Comparison of ENCODE assay signal across 9 mouse cellular contexts in genomic region chr9:64120584-64121277, GRCm38 (mm10). TPM values are rescaled to one million over a fixed set of nuclear protein-coding genes. Genes with fewer than 3 reads are reported as not detected.
A peak's percentile ranks its signal among the peaks of the same experiment; 100 is the strongest.
DNase-seq lines count a peak whose midpoint lies in the region; ATAC-seq and TF ChIP-seq lines count a peak whose summit lies in the region.
"Had no signal": no experiment of that assay in that cellular context is flagged by ENCODE, and none has a peak within 500 bp of the region (broad histone marks: within the 10 kb centered on the region; RNA-seq: fewer than 3 reads in every experiment).

No protein-coding gene starts in this region.

- in situ Hi-C loops in CH12.LX (cut with MboI; ENCODE audit: low pct_ligation_motif_present, low pct_unique_long_range_greater_than_20kb, low sequenced_read_pairs), result no loop called here

- H3K27me3 ChIP-seq in forebrain, embryonic 11.5 days (ENCODE audit: control insufficient read depth, insufficient read depth, low read length), result no peaks in the 10 kb centered on the region
- no peaks in the 10 kb centered on the region for H3K27me3 ChIP-seq in forebrain, embryonic 15.5 days
- no peaks in the 10 kb centered on the region for H3K27me3 ChIP-seq in CH12.LX (replicated peaks)
- no peaks in the 10 kb centered on the region for H3K27me3 ChIP-seq in embryonic facial prominence, embryonic 11.5 days (ENCODE audit: control insufficient read depth, insufficient read depth, low read length)
- no peaks in the 10 kb centered on the region for H3K27me3 ChIP-seq in liver, embryonic 14.5 days (ENCODE audit: control insufficient read depth, insufficient read depth, low read length)
- H3K27me3 ChIP-seq in midbrain, embryonic 15.5 days (replicated peaks), result no peaks in the 10 kb centered on the region
- no peaks in the 10 kb centered on the region for H3K27me3 ChIP-seq in midbrain, postnatal 0 days (ENCODE audit: insufficient read depth, low read length)
- H3K27me3 ChIP-seq: limb, embryonic 12.5 days had no signal

- H3K36me3 ChIP-seq in forebrain, embryonic 11.5 days (ENCODE audit: control insufficient read depth, insufficient read depth, low read length), result no peaks in the 10 kb centered on the region
- no peaks in the 10 kb centered on the region for H3K36me3 ChIP-seq in forebrain, embryonic 15.5 days
- H3K36me3 ChIP-seq in CH12.LX (replicated peaks in 1 of 2; ENCODE audit: control insufficient read depth in 1 of 2, insufficient read depth in 1 of 2, low read length in 1 of 2), result no peaks in the 10 kb centered on the region
- no peaks in the 10 kb centered on the region for H3K36me3 ChIP-seq in embryonic facial prominence, embryonic 11.5 days (replicated peaks; ENCODE audit: control insufficient read depth, insufficient read depth, low read depth, low read length)
- no peaks in the 10 kb centered on the region for H3K36me3 ChIP-seq in liver, embryonic 14.5 days (replicated peaks; ENCODE audit: control insufficient read depth, insufficient read depth, low read depth)
- no peaks in the 10 kb centered on the region for H3K36me3 ChIP-seq in midbrain, embryonic 15.5 days (replicated peaks)
- no peaks in the 10 kb centered on the region for H3K36me3 ChIP-seq in midbrain, postnatal 0 days (ENCODE audit: insufficient read depth, low read length)
- H3K36me3 ChIP-seq: limb, embryonic 12.5 days had no signal

- no peak overlapping the region for H3K27ac ChIP-seq in forebrain, embryonic 11.5 days (ENCODE audit: low read depth, low read length)
- H3K27ac ChIP-seq in forebrain, embryonic 15.5 days (replicated peaks), result no peak overlapping the region
- H3K27ac ChIP-seq in CH12.LX (ENCODE audit: insufficient read depth, low read depth), result no peak overlapping the region
- no peak overlapping the region for H3K27ac ChIP-seq in embryonic facial prominence, embryonic 11.5 days (replicated peaks; ENCODE audit: low read depth, low read length)
- H3K27ac ChIP-seq in liver, embryonic 14.5 days, result no peak overlapping the region
- no peak overlapping the region for H3K27ac ChIP-seq in midbrain, embryonic 15.5 days
- no peak overlapping the region for H3K27ac ChIP-seq in midbrain, postnatal 0 days (ENCODE audit: low read depth, low read length)
- H3K27ac ChIP-seq: limb, embryonic 12.5 days had no signal

- no peak for TF ChIP-seq EP300 in CH12.LX (IDR thresholded peaks at IDR 0.05; ENCODE audit: low read length)
- no peak for TF ChIP-seq EP300 in liver, embryonic 14.5 days (IDR thresholded peaks at IDR 0.05; ENCODE audit: low read depth)

- H3K9ac ChIP-seq in forebrain, embryonic 11.5 days (ENCODE audit: low read length), result no peak overlapping the region
- no peak overlapping the region for H3K9ac ChIP-seq in forebrain, embryonic 15.5 days (replicated peaks)
- no peak overlapping the region for H3K9ac ChIP-seq in CH12.LX (ENCODE audit: insufficient read depth, low read depth)
- H3K9ac ChIP-seq in embryonic facial prominence, embryonic 11.5 days (replicated peaks; ENCODE audit: low read length), result no peak overlapping the region
- H3K9ac ChIP-seq in liver, embryonic 14.5 days (replicated peaks), result no peak overlapping the region
- no peak overlapping the region for H3K9ac ChIP-seq in midbrain, embryonic 15.5 days
- H3K9ac ChIP-seq in midbrain, postnatal 0 days (replicated peaks; ENCODE audit: low read length, poor library complexity, severe bottlenecking), result no peak overlapping the region
- H3K9ac ChIP-seq: limb, embryonic 12.5 days had no signal

- ATAC-seq in forebrain, embryonic 11.5 days (replicated peaks; ENCODE audit: low FRiP score), result no peak
- ATAC-seq in forebrain, embryonic 15.5 days (replicated peaks), result no peak
- ATAC-seq in embryonic facial prominence, embryonic 11.5 days (replicated peaks; ENCODE audit: insufficient number of reproducible peaks, low FRiP score, low TSS enrichment, low read depth), result no peak
- ATAC-seq in liver, embryonic 14.5 days (ENCODE audit: insufficient read depth), result peak; percentile 31; the same call in 1 of the 2 replicates
- no peak for ATAC-seq in midbrain, embryonic 15.5 days (replicated peaks)
- ATAC-seq in midbrain, postnatal 0 days (ENCODE audit: low FRiP score), result no peak

- no peaks in the 10 kb centered on the region for H3K4me1 ChIP-seq in forebrain, embryonic 11.5 days (replicated peaks; ENCODE audit: control insufficient read depth, insufficient read depth, low read length)
- no peaks in the 10 kb centered on the region for H3K4me1 ChIP-seq in forebrain, embryonic 15.5 days
- 0 out of 4 replicates have a peak, but pooled peaks cover 0 to 3% of the 10 kb centered on the region in 2 experiments for H3K4me1 ChIP-seq in CH12.LX (ENCODE audit: control insufficient read depth in 1 of 2, insufficient read depth in 2 of 2)
- H3K4me1 ChIP-seq in embryonic facial prominence, embryonic 11.5 days (ENCODE audit: control insufficient read depth, insufficient read depth, low read length), result no peaks in the 10 kb centered on the region
- H3K4me1 ChIP-seq in liver, embryonic 14.5 days (replicated peaks; ENCODE audit: control insufficient read depth in 2 of 2, insufficient read depth in 2 of 2, low read length in 1 of 2), result no peaks in the 10 kb centered on the region; a peak in 3 of 4 replicates
- no peaks in the 10 kb centered on the region for H3K4me1 ChIP-seq in midbrain, embryonic 15.5 days
- no peaks in the 10 kb centered on the region for H3K4me1 ChIP-seq in midbrain, postnatal 0 days (ENCODE audit: insufficient read depth, low read length)

- H3K79me2 ChIP-seq in CH12.LX (replicated peaks; ENCODE audit: control insufficient read depth, extremely low read depth, insufficient read depth, poor library complexity, severe bottlenecking), result no peaks in the 10 kb centered on the region

- dilution Hi-C loops in CH12.LX (cut with MboI; ENCODE audit: extremely low pct_ligation_motif_present, extremely low pct_unique_long_range_greater_than_20kb, low sequenced_read_pairs), result no loop called here

- H3K4me2 ChIP-seq in forebrain, embryonic 11.5 days (ENCODE audit: low read depth, low read length, severe bottlenecking), result 0 out of 2 replicates have a peak overlapping the region, but pooled peaks have one; percentile 11
- no peak overlapping the region for H3K4me2 ChIP-seq in forebrain, embryonic 15.5 days (replicated peaks)
- H3K4me2 ChIP-seq in CH12.LX (ENCODE audit: insufficient read depth, low read depth, poor library complexity, severe bottlenecking), result peak overlapping the region; percentile 34
- no peak overlapping the region for H3K4me2 ChIP-seq in embryonic facial prominence, embryonic 11.5 days (ENCODE audit: low read depth, low read length)
- peak overlapping the region; percentile 43 for H3K4me2 ChIP-seq in liver, embryonic 14.5 days (ENCODE audit: low read depth)
- no peak overlapping the region for H3K4me2 ChIP-seq in midbrain, embryonic 15.5 days
- H3K4me2 ChIP-seq in midbrain, postnatal 0 days (ENCODE audit: low read depth, low read length, poor library complexity, severe bottlenecking), result no peak overlapping the region
- H3K4me2 ChIP-seq: limb, embryonic 12.5 days had no signal

- no peak for TF ChIP-seq POLR2A in CH12.LX (IDR thresholded peaks at IDR 0.05; ENCODE audit: low read depth, low read length)

- no peak for DNase-seq in forebrain, embryonic 11.5 days (ENCODE audit: low spot score)
- peak; percentile 46 for DNase-seq in CH12.LX (ENCODE audit: extremely low read depth)
- peak; percentile 9 for DNase-seq in embryonic facial prominence, embryonic 11.5 days (ENCODE audit: low spot score)
- DNase-seq in liver, embryonic 14.5 days (ENCODE audit: low read depth in 3 of 3, low spot score in 3 of 3), result peak; percentile 27 to 42 (median 39)
- no peak for DNase-seq in cerebellum, adult 8-10 months
- no peak for DNase-seq in midbrain, postnatal 0 days (ENCODE audit: low spot score)

- no peak overlapping the region for H3K4me3 ChIP-seq in forebrain, embryonic 11.5 days (ENCODE audit: low read depth, low read length)
- H3K4me3 ChIP-seq in forebrain, embryonic 15.5 days, result no peak overlapping the region
- H3K4me3 ChIP-seq in CH12.LX (replicated peaks in 1 of 3; ENCODE audit: low read depth in 2 of 3, low read length in 2 of 3, poor library complexity in 1 of 3), result peak overlapping the region in 2 of 3 experiments; percentile 18 to 39
- H3K4me3 ChIP-seq in embryonic facial prominence, embryonic 11.5 days (ENCODE audit: low read depth, low read length), result no peak overlapping the region
- peak overlapping the region; percentile 3 to 32; a peak in 1 of 4 replicates for H3K4me3 ChIP-seq in liver, embryonic 14.5 days (ENCODE audit: insufficient read depth in 1 of 2, low read depth in 2 of 2, low read length in 2 of 2)
- H3K4me3 ChIP-seq in midbrain, embryonic 15.5 days, result no peak overlapping the region
- H3K4me3 ChIP-seq in midbrain, postnatal 0 days (ENCODE audit: low read depth, low read length), result no peak overlapping the region
- H3K4me3 ChIP-seq: limb, embryonic 12.5 days had no signal

- 42% methylated on average over 11 of the region's 11 CpGs for WGBS in forebrain, embryonic 11.5 days
- WGBS in forebrain, embryonic 15.5 days, result 46% methylated on average over 11 of the region's 11 CpGs
- WGBS in embryonic facial prominence, embryonic 11.5 days, result 40% methylated on average over 11 of the region's 11 CpGs
- WGBS in liver, embryonic 14.5 days (ENCODE audit: insufficient replicate concordance), result 34% methylated on average over 11 of the region's 11 CpGs
- 44% methylated on average over 11 of the region's 11 CpGs for WGBS in midbrain, embryonic 15.5 days
- WGBS in midbrain, postnatal 0 days, result 45% methylated on average over 11 of the region's 11 CpGs

- TF ChIP-seq CTCF in CH12.LX (conservative IDR thresholded peaks at IDR 0.05 in 1 of 2, IDR thresholded peaks at IDR 0.05 in 1 of 2; ENCODE audit: low read depth in 2 of 2, low read length in 2 of 2), result no peak
- no peak for TF ChIP-seq CTCF in liver, embryonic 14.5 days (IDR thresholded peaks at IDR 0.05; ENCODE audit: low read depth)
- TF ChIP-seq CTCF in midbrain, postnatal 0 days (IDR thresholded peaks at IDR 0.05), result no peak

- no peak for TF ChIP-seq RAD21 in CH12.LX (IDR thresholded peaks at IDR 0.05; ENCODE audit: low read depth, low read length)

- no peaks in the 10 kb centered on the region for H3K9me3 ChIP-seq in forebrain, embryonic 11.5 days (ENCODE audit: control insufficient read depth, low read length)
- H3K9me3 ChIP-seq in forebrain, embryonic 15.5 days, result no peaks in the 10 kb centered on the region
- H3K9me3 ChIP-seq in CH12.LX (replicated peaks; ENCODE audit: low read length), result no peaks in the 10 kb centered on the region
- no peaks in the 10 kb centered on the region for H3K9me3 ChIP-seq in embryonic facial prominence, embryonic 11.5 days (replicated peaks; ENCODE audit: control insufficient read depth, low read length)
- no peaks in the 10 kb centered on the region for H3K9me3 ChIP-seq in liver, embryonic 14.5 days (ENCODE audit: control insufficient read depth, low read length)
- no peaks in the 10 kb centered on the region for H3K9me3 ChIP-seq in midbrain, embryonic 15.5 days
- H3K9me3 ChIP-seq in midbrain, postnatal 0 days (ENCODE audit: low read length), result no peaks in the 10 kb centered on the region
- H3K9me3 ChIP-seq: limb, embryonic 12.5 days had no signal

RNA-seq across cellular contexts. Expression of gene Lctl, which starts 3.8 kb away (rescaled TPM):
- polyA plus RNA-seq in forebrain, embryonic 11.5 days (2014; fragmentation: Nextera tagmentation; extraction: Ambion mirVana), result not detected in 2 replicates
- not detected in 2 replicates for polyA plus RNA-seq in forebrain, embryonic 15.5 days (2015; fragmentation: Nextera tagmentation; extraction: Ambion mirVana)
- total RNA-seq in CH12.LX (2012; rRNA removed) (0.38 and 0.55 TPM in 2 replicates), CH12.LX (2014; rRNA removed) (not detected in 2 replicates)
- 0.21 TPM in 1 of 2 replicates, not detected in the other for polyA plus RNA-seq in CH12.LX (2012; ENCODE audit: insufficient read length, low read depth)
- not detected in 2 replicates for polyA plus RNA-seq in embryonic facial prominence, embryonic 11.5 days (2014; fragmentation: Nextera tagmentation; extraction: Ambion mirVana)
- 0.02 TPM in 1 of 2 replicates, not detected in the other for polyA plus RNA-seq in liver, embryonic 14.5 days (2012; rRNA removed)
- polyA plus RNA-seq in liver, embryonic 14.5 days (2014; fragmentation: Nextera tagmentation; extraction: Ambion mirVana), result not detected in 2 replicates
- not detected in 2 replicates for polyA plus RNA-seq in midbrain, embryonic 15.5 days (2015; fragmentation: Nextera tagmentation; extraction: Ambion mirVana)
- not detected in 2 replicates for total RNA-seq in midbrain, postnatal 0 days (2014; rRNA removed)
- polyA plus RNA-seq in midbrain, postnatal 0 days (2015; fragmentation: Nextera tagmentation; extraction: Ambion mirVana), result not detected in 2 replicates
- polyA plus RNA-seq: limb, embryonic 12.5 days had no signal

RNA-seq across cellular contexts. Expression of gene Zwilch, which starts 52.2 kb away (rescaled TPM):
- 43.4 and 49.2 TPM in 2 replicates for polyA plus RNA-seq in forebrain, embryonic 11.5 days (2014; fragmentation: Nextera tagmentation; extraction: Ambion mirVana)
- 8.8 and 11.7 TPM in 2 replicates for polyA plus RNA-seq in forebrain, embryonic 15.5 days (2015; fragmentation: Nextera tagmentation; extraction: Ambion mirVana)
- total RNA-seq in CH12.LX (2012; rRNA removed) (49.3 and 59.6 TPM in 2 replicates), CH12.LX (2014; rRNA removed) (74.1 and 92.0 TPM in 2 replicates)
- 72.8 and 82.9 TPM in 2 replicates for polyA plus RNA-seq in CH12.LX (2012; ENCODE audit: insufficient read length, low read depth)
- 30.9 and 31.9 TPM in 2 replicates for polyA plus RNA-seq in embryonic facial prominence, embryonic 11.5 days (2014; fragmentation: Nextera tagmentation; extraction: Ambion mirVana)
- polyA plus RNA-seq in liver, embryonic 14.5 days (2012; rRNA removed), result 15.1 and 34.4 TPM in 2 replicates
- 11.8 and 14.6 TPM in 2 replicates for polyA plus RNA-seq in liver, embryonic 14.5 days (2014; fragmentation: Nextera tagmentation; extraction: Ambion mirVana)
- 4.9 and 5.2 TPM in 2 replicates for polyA plus RNA-seq in midbrain, embryonic 15.5 days (2015; fragmentation: Nextera tagmentation; extraction: Ambion mirVana)
- total RNA-seq in midbrain, postnatal 0 days (2014; rRNA removed), result 7.7 and 12.0 TPM in 2 replicates
- 2.0 and 2.5 TPM in 2 replicates for polyA plus RNA-seq in midbrain, postnatal 0 days (2015; fragmentation: Nextera tagmentation; extraction: Ambion mirVana)

RNA-seq across cellular contexts. Expression of gene Rpl4, which starts 52.4 kb away (rescaled TPM):
- 1,087 and 1,101 TPM in 2 replicates for polyA plus RNA-seq in forebrain, embryonic 11.5 days (2014; fragmentation: Nextera tagmentation; extraction: Ambion mirVana)
- 734 and 758 TPM in 2 replicates for polyA plus RNA-seq in forebrain, embryonic 15.5 days (2015; fragmentation: Nextera tagmentation; extraction: Ambion mirVana)
- total RNA-seq in CH12.LX (2012; rRNA removed), result 1,886 and 1,956 TPM in 2 replicates
- 1,996 and 2,178 TPM in 2 replicates for total RNA-seq in CH12.LX (2014; rRNA removed)
- 3,885 and 4,069 TPM in 2 replicates for polyA plus RNA-seq in CH12.LX (2012; ENCODE audit: insufficient read length, low read depth)
- polyA plus RNA-seq in embryonic facial prominence, embryonic 11.5 days (2014; fragmentation: Nextera tagmentation; extraction: Ambion mirVana), result 1,345 and 1,364 TPM in 2 replicates
- 583 and 863 TPM in 2 replicates for polyA plus RNA-seq in liver, embryonic 14.5 days (2012; rRNA removed)
- 840 and 926 TPM in 2 replicates for polyA plus RNA-seq in liver, embryonic 14.5 days (2014; fragmentation: Nextera tagmentation; extraction: Ambion mirVana)
- polyA plus RNA-seq in midbrain, embryonic 15.5 days (2015; fragmentation: Nextera tagmentation; extraction: Ambion mirVana), result 543 and 555 TPM in 2 replicates
- total RNA-seq in midbrain, postnatal 0 days (2014; rRNA removed), result 541 and 706 TPM in 2 replicates
- 597 and 607 TPM in 2 replicates for polyA plus RNA-seq in midbrain, postnatal 0 days (2015; fragmentation: Nextera tagmentation; extraction: Ambion mirVana)

RNA-seq across cellular contexts. Expression of gene Snapc5, which starts 58.3 kb away (rescaled TPM):
- 34.2 and 35.2 TPM in 2 replicates for polyA plus RNA-seq in forebrain, embryonic 11.5 days (2014; fragmentation: Nextera tagmentation; extraction: Ambion mirVana)
- polyA plus RNA-seq in forebrain, embryonic 15.5 days (2015; fragmentation: Nextera tagmentation; extraction: Ambion mirVana), result 35.4 and 39.0 TPM in 2 replicates
- total RNA-seq in CH12.LX (2012; rRNA removed) (16.7 and 21.3 TPM in 2 replicates), CH12.LX (2014; rRNA removed) (34.3 and 38.2 TPM in 2 replicates)
- polyA plus RNA-seq in CH12.LX (2012; ENCODE audit: insufficient read length, low read depth), result 24.9 and 33.3 TPM in 2 replicates
- polyA plus RNA-seq in embryonic facial prominence, embryonic 11.5 days (2014; fragmentation: Nextera tagmentation; extraction: Ambion mirVana), result 23.8 and 26.0 TPM in 2 replicates
- polyA plus RNA-seq in liver, embryonic 14.5 days (2012; rRNA removed), result 4.2 and 11.5 TPM in 2 replicates
- polyA plus RNA-seq in liver, embryonic 14.5 days (2014; fragmentation: Nextera tagmentation; extraction: Ambion mirVana), result 7.5 and 8.3 TPM in 2 replicates
- 33.9 and 36.6 TPM in 2 replicates for polyA plus RNA-seq in midbrain, embryonic 15.5 days (2015; fragmentation: Nextera tagmentation; extraction: Ambion mirVana)
- total RNA-seq in midbrain, postnatal 0 days (2014; rRNA removed), result 6.3 and 7.0 TPM in 2 replicates
- 24.4 and 25.9 TPM in 2 replicates for polyA plus RNA-seq in midbrain, postnatal 0 days (2015; fragmentation: Nextera tagmentation; extraction: Ambion mirVana)

Comparison
In these comparisons a context has a peak if more than half of its experiments do, and no peak if none do; other contexts are left out.
1. H3K4me2 ChIP-seq: peak in forebrain, embryonic 11.5 days (single experiment), CH12.LX (single experiment) and liver, embryonic 14.5 days (single experiment); none in forebrain, embryonic 15.5 days (single experiment), embryonic facial prominence, embryonic 11.5 days (single experiment), midbrain, embryonic 15.5 days (single experiment) and midbrain, postnatal 0 days (single experiment).
2. DNase-seq: peak in CH12.LX (single experiment), embryonic facial prominence, embryonic 11.5 days (single experiment) and liver, embryonic 14.5 days (3 of 3); none in forebrain, embryonic 11.5 days (single experiment), cerebellum, adult 8-10 months (single experiment) and midbrain, postnatal 0 days (single experiment).
3. H3K4me3 ChIP-seq: peak in CH12.LX (2 of 3) and liver, embryonic 14.5 days (2 of 2); none in forebrain, embryonic 11.5 days (single experiment), forebrain, embryonic 15.5 days (single experiment), embryonic facial prominence, embryonic 11.5 days (single experiment), midbrain, embryonic 15.5 days (single experiment) and midbrain, postnatal 0 days (single experiment).